10 mouse cellular contexts compared by ENCODE assay signal in the genomic region with DNA sequence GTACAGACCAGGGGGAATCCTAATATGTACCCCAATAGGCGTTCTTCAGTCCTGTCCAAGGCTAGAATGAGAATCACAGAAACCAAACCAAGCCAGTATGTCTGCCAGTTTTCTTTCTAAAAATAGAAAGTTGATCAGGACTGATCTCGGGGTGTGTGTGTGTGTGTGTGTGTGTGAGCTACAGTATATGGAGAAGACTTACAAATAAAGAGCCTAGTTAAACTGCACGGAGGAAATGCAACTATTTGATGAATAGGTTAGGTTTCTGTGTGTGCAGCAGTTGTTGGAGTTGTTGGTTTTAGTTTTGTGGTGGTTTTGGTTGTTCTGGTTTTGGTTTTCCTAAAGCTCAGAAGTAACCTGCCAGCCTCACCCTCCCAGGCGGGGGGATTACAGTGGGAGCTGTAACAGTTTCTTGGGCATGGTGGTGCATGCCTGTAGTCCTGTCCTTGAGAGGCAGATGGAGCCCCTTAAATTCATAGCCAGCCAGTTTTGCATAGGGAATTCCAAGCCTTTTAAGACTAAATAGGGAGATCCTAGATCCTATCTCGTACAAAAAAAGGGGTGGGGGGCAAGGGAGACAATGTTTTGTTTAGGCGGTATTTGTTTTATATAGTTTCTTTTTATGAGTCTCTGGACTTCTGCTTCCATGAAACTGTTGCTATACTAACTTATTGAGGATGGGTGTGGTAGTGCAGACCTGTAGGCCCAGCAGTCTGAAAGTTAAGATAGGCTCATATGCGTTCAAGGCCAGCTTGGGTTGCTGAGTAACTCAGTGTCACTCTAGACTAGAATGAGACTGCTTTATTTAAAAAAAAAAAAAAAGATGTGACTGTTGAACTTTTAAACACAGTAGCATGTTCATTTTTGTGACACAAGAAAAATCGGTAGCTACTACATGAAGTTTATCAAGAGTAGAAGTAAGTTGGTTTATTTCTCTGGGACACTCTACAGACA. TPM values are rescaled to one million over a fixed set of nuclear protein-coding genes. Genes with fewer than 3 reads are reported as not detected.
DNase-seq lines count a peak whose midpoint lies in the region; ATAC-seq and TF ChIP-seq lines count a peak whose summit lies in the region.
"Had no signal": no experiment of that assay in that cellular context is flagged by ENCODE, and none has a peak within 500 bp of the region (broad histone marks: within the 10 kb centered on the region; RNA-seq: fewer than 3 reads in every experiment).

No protein-coding gene starts in this region.

- TF ChIP-seq CTCF in kidney, adult 2 months (conservative IDR thresholded peaks at IDR 0.05; ENCODE audit: insufficient read depth, insufficient read length, low read depth, low read length) = no peak
- no peak for TF ChIP-seq CTCF in ES-Bruce4 (IDR thresholded peaks at IDR 0.05; ENCODE audit: low read depth, low read length)
- no peak for TF ChIP-seq CTCF in cortical plate, adult 2 months (IDR thresholded peaks at IDR 0.05; ENCODE audit: extremely low read depth, insufficient read depth, low read length)

- no peak overlapping the region for H3K27ac ChIP-seq in kidney, adult 2 months (ENCODE audit: insufficient read depth, low read depth, low read length)
- H3K27ac ChIP-seq in ES-Bruce4 (ENCODE audit: insufficient read depth, low read length) = no peak overlapping the region
- H3K27ac ChIP-seq in cortical plate, adult 2 months (ENCODE audit: insufficient read depth, low read length) = no peak overlapping the region
- H3K27ac ChIP-seq in liver, embryonic 13.5 days = no peak overlapping the region
- H3K27ac ChIP-seq: embryonic facial prominence, embryonic 12.5 days had no signal

- H3K27me3 ChIP-seq in kidney, adult 2 months (replicated peaks; ENCODE audit: control insufficient read depth, insufficient read depth, low read length) = no peaks in the 10 kb centered on the region
- no peaks in the 10 kb centered on the region for H3K27me3 ChIP-seq in ES-Bruce4 (ENCODE audit: control insufficient read depth, insufficient read depth, low read length, poor library complexity, severe bottlenecking)
- H3K27me3 ChIP-seq in liver, embryonic 13.5 days = peaks cover 42% of the 10 kb centered on the region

- 46% methylated on average over 8 of the region's 8 CpGs for WGBS in kidney, adult 2 months
- WGBS in liver, embryonic 13.5 days (ENCODE audit: insufficient replicate concordance) = 54% methylated on average over 8 of the region's 8 CpGs

- peaks cover 23% of the 10 kb centered on the region for H3K4me1 ChIP-seq in kidney, adult 2 months (ENCODE audit: control insufficient read depth, insufficient read depth, low read length)
- H3K4me1 ChIP-seq in ES-Bruce4 (ENCODE audit: control insufficient read depth, insufficient read depth, low read length) = peaks cover 9% of the 10 kb centered on the region
- peaks cover 9% of the 10 kb centered on the region; the same call in 1 of the 2 replicates for H3K4me1 ChIP-seq in cortical plate, adult 2 months (ENCODE audit: control insufficient read depth, insufficient read depth, low read length)
- H3K4me1 ChIP-seq in liver, embryonic 13.5 days (replicated peaks) = peaks cover 20% of the 10 kb centered on the region

- H3K36me3 ChIP-seq in kidney, adult 2 months (ENCODE audit: control insufficient read depth, insufficient read depth, low read length) = peaks cover 20% of the 10 kb centered on the region
- H3K36me3 ChIP-seq in ES-Bruce4 (ENCODE audit: control insufficient read depth, insufficient read depth, low read length, poor library complexity, severe bottlenecking) = peaks cover 10% of the 10 kb centered on the region
- H3K36me3 ChIP-seq in liver, embryonic 13.5 days = peaks cover 9% of the 10 kb centered on the region
- H3K36me3 ChIP-seq: embryonic facial prominence, embryonic 12.5 days had no signal

- H3K4me2 ChIP-seq in liver, embryonic 13.5 days = peak overlapping the region; percentile 23
- H3K4me2 ChIP-seq: embryonic facial prominence, embryonic 12.5 days had no signal

- peak overlapping the region; percentile 51 for H3K4me3 ChIP-seq in kidney, adult 2 months (ENCODE audit: insufficient read depth, low read depth, low read length)
- H3K4me3 ChIP-seq in ES-Bruce4 (ENCODE audit: low read depth, low read length) = peak overlapping the region; percentile 18; the same call in 1 of the 2 replicates
- peak overlapping the region; percentile 91 for H3K4me3 ChIP-seq in cortical plate, adult 2 months (ENCODE audit: insufficient read depth, low read length)
- no peak overlapping the region for H3K4me3 ChIP-seq in liver, embryonic 13.5 days (replicated peaks)
- H3K4me3 ChIP-seq: embryonic facial prominence, embryonic 12.5 days had no signal

- DNase-seq in kidney, adult 2 months = no peak
- no peak for DNase-seq in kidney, adult 8-10 months
- DNase-seq in liver, embryonic 13.5 days = no peak
- no peak for DNase-seq in urinary bladder, adult 18-20 months (ENCODE audit: low spot score in 2 of 2)
- DNase-seq in testis, postnatal 10 days (ENCODE audit: low spot score) = no peak
- no peak for DNase-seq in urinary bladder, postnatal 10 days (ENCODE audit: low spot score)
- DNase-seq: adrenal gland, postnatal 14 days had no signal

- TF ChIP-seq EP300 in ES-Bruce4 (IDR thresholded peaks at IDR 0.05; ENCODE audit: insufficient read depth, low read depth, low read length) = no peak

- ATAC-seq in liver, embryonic 13.5 days (ENCODE audit: low read depth) = no peak

- no peak for TF ChIP-seq POLR2A in kidney, adult 2 months (IDR thresholded peaks at IDR 0.05; ENCODE audit: low read depth, low read length)
- no peak for TF ChIP-seq POLR2A in ES-Bruce4 (IDR thresholded peaks at IDR 0.05; ENCODE audit: insufficient read depth, low read length)
- TF ChIP-seq POLR2A in cortical plate, adult 2 months (IDR thresholded peaks at IDR 0.05; ENCODE audit: extremely low read depth, insufficient read depth, low read length) = no peak

- no peak overlapping the region for H3K9ac ChIP-seq in ES-Bruce4 (ENCODE audit: low read depth, poor library complexity, severe bottlenecking)
- no peak overlapping the region for H3K9ac ChIP-seq in liver, embryonic 13.5 days
- H3K9ac ChIP-seq: embryonic facial prominence, embryonic 12.5 days had no signal

- no peaks in the 10 kb centered on the region for H3K9me3 ChIP-seq in ES-Bruce4 (replicated peaks; ENCODE audit: control insufficient read depth, insufficient read depth, low read length, poor library complexity, severe bottlenecking)
- H3K9me3 ChIP-seq in liver, embryonic 13.5 days (replicated peaks) = no peaks in the 10 kb centered on the region
- H3K9me3 ChIP-seq: embryonic facial prominence, embryonic 12.5 days had no signal

RNA-seq across cellular contexts. Expression of a gene that starts 3.1 kb away (rescaled TPM):
- polyA plus RNA-seq in kidney, adult 2 months (2012; rRNA removed) = 38.0 and 39.5 TPM in 2 replicates
- 39.2 and 40.3 TPM in 2 replicates for polyA plus RNA-seq in ES-Bruce4 (2011; ENCODE audit: insufficient read depth, insufficient read length, low read depth, missing spikeins)
- 52.8 and 56.4 TPM in 2 replicates for polyA plus RNA-seq in cortical plate, adult 2 months (2012; rRNA removed)
- polyA plus RNA-seq in liver, embryonic 13.5 days (2015; fragmentation: Nextera tagmentation; extraction: Ambion mirVana) = 3.3 and 5.1 TPM in 2 replicates
